Mouse (Mus musculus) CD4-positive, CD25-positive, alpha-beta regulatory T cell, adult 4 months (primary cell): Measurements from ENCODE around the gene Dner. TPM values are rescaled to one million over a fixed set of nuclear protein-coding genes. Genes with fewer than 3 reads are reported as not detected.
A peak's percentile ranks its signal among the peaks of the same experiment; 100 is the strongest.

Source experiments
- ATAC-seq: one replicate; pipeline ENCODE4 v1.8.0; 2017
- polyA plus RNA-seq, 2 experiments: library from polyadenylated mRNA; unstranded; fragments of 100-300 nt; shearing (Covaris generic); gene quantifications; one replicate each; pipeline ENCODE4 v1.2.1; 2017

Dner gene
- polyA plus RNA-seq, 2 experiments from 2014 or later = not detected

- ATAC-seq = no peak
These were observed 258.5 kb downstream of the Dner start for GRCm38 (mm10) chr1:84437565-84437964.

- ATAC-seq = no peak
These were observed 259.7 kb downstream of the Dner start for GRCm38 (mm10) chr1:84436281-84436680.

- no peak for ATAC-seq
These were observed 262.6 kb downstream of the Dner start for GRCm38 (mm10) chr1:84433291-84433980.

GRCm38 (mm10) chr1:84432311-84432710 is 263.7 kb downstream of the Dner start:
- ATAC-seq = no peak

GRCm38 (mm10) chr1:84428331-84428730 is 267.7 kb downstream of the Dner start:
- no peak for ATAC-seq

- no peak for ATAC-seq
These were observed 268.3 kb downstream of the Dner start for GRCm38 (mm10) chr1:84427757-84428156.

- no peak for ATAC-seq
These were observed 269.3 kb downstream of the Dner start for GRCm38 (mm10) chr1:84426679-84427078.

- no peak for ATAC-seq
These were observed 273.1 kb downstream of the Dner start for GRCm38 (mm10) chr1:84422881-84423280.

GRCm38 (mm10) chr1:84421845-84422244 is 274.2 kb downstream of the Dner start:
- no peak for ATAC-seq

GRCm38 (mm10) chr1:84419416-84419815 is 276.6 kb downstream of the Dner start:
- ATAC-seq = no peak

- ATAC-seq = no peak
These were observed 277.5 kb downstream of the Dner start for GRCm38 (mm10) chr1:84418511-84418910.

- no peak for ATAC-seq
These were observed 278.2 kb downstream of the Dner start for GRCm38 (mm10) chr1:84417761-84418238.

GRCm38 (mm10) chr1:84417276-84417675 is 278.7 kb downstream of the Dner start:
- no peak for ATAC-seq

- ATAC-seq = no peak
These were observed 281.6 kb downstream of the Dner start for GRCm38 (mm10) chr1:84414464-84414863.

- ATAC-seq = no peak
These were observed 286.5 kb downstream of the Dner start for GRCm38 (mm10) chr1:84409514-84409913.

- ATAC-seq = no peak
These were observed 287.1 kb downstream of the Dner start for GRCm38 (mm10) chr1:84408873-84409272.

- peak; percentile 53 for ATAC-seq
These were observed 289.1 kb downstream of the Dner start for GRCm38 (mm10) chr1:84406891-84407290.

GRCm38 (mm10) chr1:84405551-84406290 is 290.3 kb downstream of the Dner start:
- no peak for ATAC-seq

GRCm38 (mm10) chr1:84404880-84405279 is 291.1 kb downstream of the Dner start:
- no peak for ATAC-seq

GRCm38 (mm10) chr1:84402154-84402553 is 293.9 kb downstream of the Dner start:
- no peak for ATAC-seq

GRCm38 (mm10) chr1:84399671-84400070 is 296.4 kb downstream of the Dner start:
- no peak for ATAC-seq

GRCm38 (mm10) chr1:84399118-84399517 is 296.9 kb downstream of the Dner start:
- no peak for ATAC-seq

- no peak for ATAC-seq
These were observed 299.2 kb downstream of the Dner start for GRCm38 (mm10) chr1:84396787-84397186.

GRCm38 (mm10) chr1:84395928-84396327 is 300.1 kb downstream of the Dner start:
- no peak for ATAC-seq
